Comparison of ENCODE assay signal across 17 mouse cellular contexts in genomic region chr17:31824812-31825211, GRCm38 (mm10).
"Had no signal": no experiment of that assay in that cellular context is flagged by ENCODE, and none has a peak within 500 bp of the region (broad histone marks: within the 10 kb centered on the region; RNA-seq: fewer than 3 reads in every experiment).

No protein-coding gene starts in this region.

- H3K36me3 ChIP-seq: neural tube, embryonic 13.5 days had no signal

- H3K27me3 ChIP-seq: neural tube, embryonic 13.5 days had no signal

- ATAC-seq: liver, postnatal 0 days had no signal

- DNase-seq: kidney, adult 18-20 months; kidney, adult 9 months; kidney, postnatal 14 days; kidney, postnatal 4 days; liver, postnatal 0 days; lung, embryonic 14.5 days; lung, postnatal 14 days; lung, postnatal 4 days; midbrain, embryonic 14.5 days; retina, postnatal 1 day; right cerebral cortex, postnatal 25 days; spleen, adult 18-20 months; thymus, postnatal 36 days had no signal

- H3K4me2 ChIP-seq: liver, embryonic 11.5 days; lung, embryonic 14.5 days; midbrain, embryonic 11.5 days; neural tube, embryonic 13.5 days had no signal

- H3K9me3 ChIP-seq: neural tube, embryonic 13.5 days had no signal

- H3K9ac ChIP-seq: liver, embryonic 14.5 days; liver, postnatal 0 days; lung, embryonic 14.5 days; neural tube, embryonic 13.5 days had no signal

- H3K27ac ChIP-seq: liver, embryonic 14.5 days; neural tube, embryonic 13.5 days had no signal

- H3K4me3 ChIP-seq: neural tube, embryonic 13.5 days had no signal
